Mouse (Mus musculus) small intestine, adult 2 months (tissue): ENCODE measurements around the gene Map1b.

Experiments
- CTCF ChIP-seq: fragments of 200-500 bp; IDR thresholded peaks from 2 replicates; pipeline ENCODE4 v1.5.1; 2012; ENCODE audit warnings: low read depth, mild to moderate bottlenecking, control low read depth, inconsistent platforms, low read length, moderate library complexity, mixed read lengths; ENCODE audit not compliant: insufficient replicate concordance, insufficient read length; ENCODE audit errors: extremely low read depth
- POLR2A ChIP-seq: fragments of 200-500 bp; IDR thresholded peaks from 2 replicates; pipeline ENCODE4 v1.6.1; 2012; ENCODE audit warnings: low read depth, mild to moderate bottlenecking, control low read depth, inconsistent platforms, low read length, moderate library complexity

- TF ChIP-seq CTCF (no peak), POLR2A (no peak)
Measured at GRCm38 (mm10) chr13:99506580-99506962, 9.8 kb downstream of the Map1b start.
